Mouse (Mus musculus): ENCODE data around the gene Cdkal1.

- no peak for TF ChIP-seq ZC3H11A (IDR thresholded peaks at IDR 0.05; ENCODE audit: borderline replicate concordance, low read depth, low read length)
- no peak for TF ChIP-seq CHD2 (IDR thresholded peaks at IDR 0.05; ENCODE audit: low read depth, low read length)
Observed at GRCm38 (mm10) chr13:29777225-29777624, 78.2 kb downstream of the Cdkal1 start.

All from ES-E14 (cell line).